Mouse (Mus musculus) MEL (cell line): Measurements from ENCODE around the gene Mid1. TPM values are rescaled to one million over a fixed set of nuclear protein-coding genes. Genes with fewer than 3 reads are reported as not detected.

Experiments used
- DNase-seq: peaks from one replicate; pipeline ENCODE4 v3.0.0; 2011; ENCODE audit warnings: low read depth, low spot score
- H3K27ac ChIP-seq: 2 replicates; pipeline ENCODE4 v1.5.1; 2012; ENCODE audit warnings: low read depth, mild to moderate bottlenecking, control low read depth, low read length, moderate library complexity; ENCODE audit not compliant: control insufficient read depth
- H3K27me3 ChIP-seq, 2 experiments: fragments of 150-350 bp in 1 of 2; sonication (generic) in 1 of 2; 2 replicates each; pipeline ENCODE4 v1.6.1; 2012; ENCODE audit warnings: low read length in 2 of 2, mild to moderate bottlenecking in 2 of 2, improper control_type of control experiment in 1 of 2, moderate library complexity in 1 of 2; ENCODE audit not compliant: insufficient read depth in 2 of 2, control insufficient read depth in 1 of 2
- H3K36me3 ChIP-seq, 2 experiments: 2 replicates each; pipeline ENCODE4 v1.6.1; 2012 to 2014; ENCODE audit warnings: low read length in 2 of 2, improper control_type of control experiment in 1 of 2, inconsistent platforms in 1 of 2, mild to moderate bottlenecking in 1 of 2; ENCODE audit not compliant: insufficient read depth in 2 of 2, control insufficient read depth in 1 of 2
- H3K4me1 ChIP-seq, 2 experiments: fragments of 150-350 bp in 1 of 2; sonication (generic) in 1 of 2; 2 replicates each; pipeline ENCODE4 v1.6.1; 2012; ENCODE audit warnings: low read length in 2 of 2, improper control_type of control experiment in 1 of 2, mild to moderate bottlenecking in 1 of 2; ENCODE audit not compliant: insufficient read depth in 2 of 2, control insufficient read depth in 1 of 2
- H3K4me3 ChIP-seq, 2 experiments: fragments of 150-350 bp in 1 of 2; sonication (generic) in 1 of 2; 2 replicates each; pipeline ENCODE4 v1.5.1; 2012; ENCODE audit warnings: low read depth in 2 of 2, low read length in 2 of 2, mild to moderate bottlenecking in 2 of 2, moderate library complexity in 2 of 2, control low read depth in 1 of 2, improper control_type of control experiment in 1 of 2; ENCODE audit not compliant: control insufficient read depth in 1 of 2, insufficient read depth in 1 of 2
- H3K79me2 ChIP-seq: 2 replicates; pipeline ENCODE4 v1.6.1; 2012; ENCODE audit warnings: mild to moderate bottlenecking, low read length, moderate library complexity; ENCODE audit not compliant: control insufficient read depth, poor library complexity, insufficient read depth
- H3K9ac ChIP-seq: 2 replicates; pipeline ENCODE4 v1.6.1; 2012; ENCODE audit warnings: low read depth, mild to moderate bottlenecking, control low read depth, low read length, moderate library complexity; ENCODE audit not compliant: control insufficient read depth, poor library complexity, severe bottlenecking
- H3K9me3 ChIP-seq: fragments of 150-350 bp; sonication (generic); replicated peaks from 2 replicates; pipeline ENCODE4 v1.6.1; 2012; ENCODE audit warnings: mild to moderate bottlenecking, low read length, improper control_type of control experiment, moderate library complexity; ENCODE audit not compliant: insufficient read depth
- BHLHE40 ChIP-seq: IDR thresholded peaks from 2 replicates; pipeline ENCODE4 v1.6.1; 2012; ENCODE audit warnings: low read depth, mild to moderate bottlenecking, inconsistent platforms, low read length, improper control_type of control experiment, borderline replicate concordance
- CHD1 ChIP-seq: IDR thresholded peaks from 2 replicates; pipeline ENCODE4 v1.6.1; 2012; ENCODE audit warnings: low read depth, mild to moderate bottlenecking, inconsistent platforms, low read length, improper control_type of control experiment
- CHD2 ChIP-seq: IDR thresholded peaks from 2 replicates; pipeline ENCODE4 v1.6.1; 2011; ENCODE audit warnings: low read length, improper control_type of control experiment
- ELF1 ChIP-seq: IDR thresholded peaks from 2 replicates; pipeline ENCODE4 v1.6.1; 2014; ENCODE audit warnings: low read depth, mild to moderate bottlenecking, inconsistent platforms, low read length, improper control_type of control experiment, moderate library complexity
- HCFC1 ChIP-seq: IDR thresholded peaks from 2 replicates; pipeline ENCODE4 v1.6.1; 2012; ENCODE audit warnings: low read depth, mild to moderate bottlenecking, inconsistent platforms, low read length, improper control_type of control experiment, moderate library complexity
- KAT2A ChIP-seq: conservative IDR thresholded peaks from 2 replicates; pipeline ENCODE4 v1.6.1; 2012; ENCODE audit warnings: low read depth, low read length, improper control_type of control experiment, inconsistent platforms
- MAFK ChIP-seq: IDR thresholded peaks from 2 replicates; pipeline ENCODE4 v1.6.1; 2011; ENCODE audit warnings: low read depth, mild to moderate bottlenecking, low read length, improper control_type of control experiment, borderline replicate concordance
- MAZ ChIP-seq: IDR thresholded peaks from 2 replicates; pipeline ENCODE4 v1.6.1; 2012; ENCODE audit warnings: low read depth, mild to moderate bottlenecking, inconsistent platforms, low read length, improper control_type of control experiment
- MEF2A ChIP-seq: IDR thresholded peaks from 2 replicates; pipeline ENCODE4 v1.6.1; 2014; ENCODE audit warnings: low read depth, mild to moderate bottlenecking, inconsistent platforms, low read length, improper control_type of control experiment; ENCODE audit not compliant: poor library complexity, insufficient replicate concordance, severe bottlenecking; ENCODE audit errors: extremely low read depth
- MYB ChIP-seq: IDR thresholded peaks from 2 replicates; pipeline ENCODE4 v1.6.1; 2011; ENCODE audit warnings: mild to moderate bottlenecking, low read depth, low read length, improper control_type of control experiment
- MYC ChIP-seq: IDR thresholded peaks from 2 replicates; pipeline ENCODE4 v1.6.1; 2011; ENCODE audit warnings: low read depth, mild to moderate bottlenecking, low read length, improper control_type of control experiment, moderate library complexity
- POLR2A ChIP-seq, 2 experiments: IDR thresholded peaks; 2 replicates each; pipeline ENCODE4 v1.6.1; 2011 to 2012; ENCODE audit warnings: low read length in 2 of 2, mild to moderate bottlenecking in 2 of 2, control low read depth in 1 of 2, improper control_type of control experiment in 1 of 2, low read depth in 1 of 2, moderate library complexity in 1 of 2; ENCODE audit not compliant: control insufficient read depth in 1 of 2, insufficient read depth in 1 of 2, poor library complexity in 1 of 2
- POLR2AphosphoS2 ChIP-seq: IDR thresholded peaks from 2 replicates; pipeline ENCODE4 v1.6.1; 2011; ENCODE audit warnings: low read length, improper control_type of control experiment
- POLR2AphosphoS5 ChIP-seq: IDR thresholded peaks from 2 replicates; pipeline ENCODE4 v1.6.1; 2012; ENCODE audit warnings: low read depth, borderline replicate concordance, mild to moderate bottlenecking, inconsistent platforms, low read length, moderate library complexity, mixed read lengths
- RAD21 ChIP-seq: IDR thresholded peaks from 2 replicates; pipeline ENCODE4 v1.6.1; 2011; ENCODE audit warnings: mild to moderate bottlenecking, low read depth, low read length, improper control_type of control experiment
- RCOR1 ChIP-seq: IDR thresholded peaks from 2 replicates; pipeline ENCODE4 v1.6.1; 2012; ENCODE audit warnings: low read depth, mild to moderate bottlenecking, inconsistent platforms, low read length, improper control_type of control experiment
- SMC3 ChIP-seq: IDR thresholded peaks from 2 replicates; pipeline ENCODE4 v1.6.1; 2011; ENCODE audit warnings: low read depth, low read length, improper control_type of control experiment
- TAL1 ChIP-seq: IDR thresholded peaks from 2 replicates; pipeline ENCODE4 v1.6.1; 2012; ENCODE audit warnings: mild to moderate bottlenecking, inconsistent platforms, low read length, moderate library complexity, mixed read lengths
- TCF12 ChIP-seq: IDR thresholded peaks from 2 replicates; pipeline ENCODE4 v1.6.1; 2014; ENCODE audit warnings: low read depth, mild to moderate bottlenecking, inconsistent platforms, low read length, improper control_type of control experiment, moderate library complexity
- USF1 ChIP-seq: IDR thresholded peaks from 2 replicates; pipeline ENCODE4 v1.6.1; 2014; ENCODE audit warnings: low read depth, mild to moderate bottlenecking, inconsistent platforms, low read length, improper control_type of control experiment, moderate library complexity
- USF2 ChIP-seq, 2 experiments: IDR thresholded peaks; 2 replicates each; pipeline ENCODE4 v1.6.1; 2011 to 2012; ENCODE audit warnings: improper control_type of control experiment in 2 of 2, low read length in 2 of 2, borderline replicate concordance in 1 of 2, inconsistent platforms in 1 of 2, low read depth in 1 of 2, mild to moderate bottlenecking in 1 of 2; ENCODE audit not compliant: insufficient read depth in 1 of 2
- ZKSCAN1 ChIP-seq: IDR thresholded peaks from 2 replicates; pipeline ENCODE4 v1.6.1; 2012; ENCODE audit warnings: low read depth, mild to moderate bottlenecking, inconsistent platforms, low read length, improper control_type of control experiment, moderate library complexity
- ZMIZ1 ChIP-seq: IDR thresholded peaks from 2 replicates; pipeline ENCODE4 v1.6.1; 2012; ENCODE audit warnings: low read depth, mild to moderate bottlenecking, inconsistent platforms, low read length, improper control_type of control experiment, moderate library complexity
- ZNF384 ChIP-seq: IDR thresholded peaks from 2 replicates; pipeline ENCODE4 v1.6.1; 2012; ENCODE audit warnings: low read depth, mild to moderate bottlenecking, inconsistent platforms, low read length, improper control_type of control experiment
- polyA plus RNA-seq, 2 experiments: library from polyadenylated mRNA; stranded (reverse) in 1 of 2; unstranded in 1 of 2; fragments of >175 nt in 1 of 2; fragments of >200 nt in 1 of 2; gene quantifications; 2 replicates each; pipeline versions ENCODE4 v1.2.1 to v1.2.4; 2012; ENCODE audit warnings: low replicate concordance in 2 of 2, low read depth in 1 of 2; ENCODE audit not compliant: insufficient read length in 2 of 2, insufficient read depth in 1 of 2, missing spikeins in 1 of 2
- total RNA-seq: library from RNA; depleted of rRNA; stranded (reverse); fragments of 300-350 nt; gene quantifications from 2 replicates; pipeline ENCODE4 v1.2.3, GENCODE M21; 2012

Mid1 gene
- total and polyA plus RNA-seq, 3 experiments = 1.4 to 7.8 TPM; not detected in 1

DNA sequence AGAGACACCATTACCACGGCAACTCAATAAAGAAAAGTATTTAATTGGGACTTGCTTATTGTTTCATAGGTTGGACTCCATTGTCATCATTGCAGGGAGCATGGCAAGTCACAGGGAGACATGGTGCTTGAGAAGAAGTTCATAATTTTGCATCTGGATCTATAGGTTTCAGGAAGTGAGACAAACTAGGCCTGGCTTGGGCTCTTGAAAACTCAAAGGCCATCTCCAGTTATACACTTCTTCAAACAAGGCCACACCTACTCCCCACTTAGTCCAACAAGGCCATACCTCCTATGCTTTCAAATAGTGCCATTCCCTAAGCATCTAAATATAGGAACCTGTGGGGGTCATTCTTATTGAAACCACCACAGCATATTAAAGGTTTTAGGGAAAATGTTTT lies 189.5 kb downstream of the Mid1 start:
- DNase-seq = no peak
- H3K27ac ChIP-seq = no peak overlapping the region
- TF ChIP-seq SMC3 = no peak
- no peak for TF ChIP-seq MYB
- TF ChIP-seq TAL1 = no peak
- TF ChIP-seq RAD21 = no peak
- TF ChIP-seq USF2 (IDR thresholded peaks at IDR 0.05; ENCODE audit: borderline replicate concordance in 1 of 2, insufficient read depth in 1 of 2, low read depth in 1 of 2, low read length in 2 of 2) = no peak
- TF ChIP-seq POLR2AphosphoS5 = no peak
- TF ChIP-seq CHD2 = no peak
- TF ChIP-seq RCOR1 = no peak
- TF ChIP-seq MAZ = no peak
- no peak for TF ChIP-seq BHLHE40
- TF ChIP-seq MEF2A = no peak
- TF ChIP-seq ZNF384 = no peak
- H3K36me3 ChIP-seq = no peaks in the 10 kb centered on the region
- H3K79me2 ChIP-seq = no peaks in the 10 kb centered on the region
- H3K4me1 ChIP-seq = no peaks in the 10 kb centered on the region
- peaks cover 2% of the 10 kb centered on the region in 2 experiments; a peak in 2 of 4 replicates for H3K27me3 ChIP-seq
- no peaks in the 10 kb centered on the region for H3K9me3 ChIP-seq
- H3K4me3 ChIP-seq = no peak overlapping the region
- no peak overlapping the region for H3K9ac ChIP-seq

DNA sequence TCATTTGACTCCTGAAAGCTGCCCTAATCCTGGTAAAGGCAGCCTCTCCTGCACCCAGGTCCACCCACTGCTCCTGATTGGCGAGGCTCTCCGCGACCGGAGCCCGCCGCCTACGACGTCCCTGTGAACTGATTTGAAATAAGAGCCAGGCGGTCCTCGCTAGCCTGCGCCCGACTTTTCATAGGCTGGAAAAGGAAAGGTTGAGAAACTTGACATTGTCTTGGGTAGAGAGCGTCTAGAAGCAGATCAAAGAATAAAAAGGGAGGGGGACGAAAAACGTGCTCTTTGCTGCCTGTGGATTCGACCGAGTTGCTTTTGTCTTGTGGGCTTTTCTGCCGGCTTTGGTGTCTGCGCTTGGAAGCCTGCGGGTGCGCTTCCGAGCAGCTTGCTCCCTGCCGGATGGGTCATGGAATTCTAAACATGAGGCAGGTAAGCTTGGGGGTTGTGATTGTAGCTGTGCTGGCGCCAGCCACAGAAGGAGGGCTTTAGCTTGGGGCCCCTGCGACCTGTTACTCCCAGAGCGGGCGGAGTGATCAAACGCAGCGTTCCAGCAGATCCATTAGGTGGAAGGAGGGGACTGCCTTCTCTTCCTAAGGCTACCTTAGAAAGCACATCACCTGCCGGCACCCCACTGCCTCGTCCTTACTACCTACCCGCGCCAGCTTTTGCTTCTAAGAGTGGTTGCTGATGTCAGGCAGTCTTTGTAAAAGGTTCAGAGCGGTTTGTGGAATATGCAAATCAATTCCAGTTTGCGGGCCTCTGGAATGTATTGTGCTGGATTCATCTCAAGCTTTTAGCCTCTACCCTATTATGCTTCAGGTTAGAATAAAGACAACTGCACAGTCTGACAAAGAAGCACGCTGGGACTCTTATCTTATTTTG lies 194.7 kb downstream of the Mid1 start:
- Histone ChIP-seq H3K27ac (no peak overlapping the region), H3K4me1 (no peaks in the 10 kb centered on the region), H3K36me3 (no peaks in the 10 kb centered on the region), H3K9ac (no peak overlapping the region), H3K9me3 (no peaks in the 10 kb centered on the region), H3K79me2 (no peaks in the 10 kb centered on the region), H3K4me3 (no peak overlapping the region), H3K27me3 (peaks cover 0 to 2% of the 10 kb centered on the region in 2 experiments; a peak in 3 of 4 replicates)
- TF ChIP-seq RAD21 = no peak
- TF ChIP-seq ZKSCAN1 = no peak
- no peak for TF ChIP-seq MAFK
- TF ChIP-seq MEF2A = no peak
- TF ChIP-seq POLR2A (IDR thresholded peaks at IDR 0.05; ENCODE audit: control insufficient read depth in 1 of 2, insufficient read depth in 1 of 2, low read depth in 1 of 2, low read length in 2 of 2, poor library complexity in 1 of 2) = no peak
- no peak for TF ChIP-seq CHD1
- no peak for TF ChIP-seq CHD2
- no peak for TF ChIP-seq TAL1
- TF ChIP-seq POLR2AphosphoS2 = no peak
- TF ChIP-seq MYC = no peak
- no peak for TF ChIP-seq ZMIZ1
- no peak for TF ChIP-seq HCFC1
- TF ChIP-seq ELF1 = no peak
- TF ChIP-seq TCF12 = no peak
- no peak for TF ChIP-seq MAZ
- TF ChIP-seq KAT2A = no peak
- no peak for TF ChIP-seq USF1
- no peak for TF ChIP-seq BHLHE40
- DNase-seq = no peak
